Mouse (Mus musculus) brain, embryonic 14.5 days (tissue): Measurements from ENCODE around the gene Coa4.

Experiments
- CTCF ChIP-seq: fragments of 200-500 bp; IDR thresholded peaks from 2 replicates; pipeline ENCODE4 v1.5.1; 2012; ENCODE audit warnings: inconsistent platforms, mild to moderate bottlenecking, moderate library complexity, borderline replicate concordance; ENCODE audit not compliant: insufficient read depth, insufficient read length; ENCODE audit errors: extremely low read depth
- POLR2A ChIP-seq: fragments of 200-500 bp; IDR thresholded peaks from 2 replicates; pipeline ENCODE4 v1.6.1; 2012; ENCODE audit warnings: mild to moderate bottlenecking, inconsistent platforms, borderline replicate concordance; ENCODE audit not compliant: poor library complexity, insufficient read depth, insufficient read length, severe bottlenecking; ENCODE audit errors: extremely low read depth

DNA sequence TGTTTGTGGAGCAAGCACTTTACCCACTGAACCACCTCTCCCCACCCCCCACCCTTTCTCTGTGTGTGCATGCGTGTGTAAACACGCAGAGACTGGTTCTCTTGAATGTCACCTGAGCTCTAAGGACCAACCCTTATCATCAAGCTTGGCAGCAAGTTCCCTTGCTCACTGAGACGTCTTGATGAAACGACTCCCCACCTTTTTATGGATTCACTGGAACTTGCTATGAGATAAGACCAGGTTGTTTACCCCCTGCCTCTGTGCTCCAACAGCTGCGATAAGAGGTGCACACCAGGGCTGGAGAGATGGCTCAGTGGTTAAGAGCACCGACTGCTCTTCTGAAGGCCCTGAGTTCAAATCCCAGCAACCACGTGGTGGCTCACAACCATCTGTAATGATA lies 16.7 kb upstream of the Coa4 start:
- TF ChIP-seq CTCF (no peak), POLR2A (no peak)
